Mouse (Mus musculus) adrenal gland, adult (tissue): Measurements from ENCODE around the gene Stard9.
"Not testable (repeated sequence)": the region's sequence is repeated elsewhere in the genome, so short reads cannot be mapped to it uniquely, and the experiment has no call there.

Source experiments
- DNase-seq, 2 experiments: peaks; one replicate each; pipeline ENCODE4 v3.0.0; 2022 to 2023; ENCODE audit warnings: low spot score in 1 of 2; ENCODE audit not compliant: inconsistent age in 2 of 2

The Stard9 gene

DNA sequence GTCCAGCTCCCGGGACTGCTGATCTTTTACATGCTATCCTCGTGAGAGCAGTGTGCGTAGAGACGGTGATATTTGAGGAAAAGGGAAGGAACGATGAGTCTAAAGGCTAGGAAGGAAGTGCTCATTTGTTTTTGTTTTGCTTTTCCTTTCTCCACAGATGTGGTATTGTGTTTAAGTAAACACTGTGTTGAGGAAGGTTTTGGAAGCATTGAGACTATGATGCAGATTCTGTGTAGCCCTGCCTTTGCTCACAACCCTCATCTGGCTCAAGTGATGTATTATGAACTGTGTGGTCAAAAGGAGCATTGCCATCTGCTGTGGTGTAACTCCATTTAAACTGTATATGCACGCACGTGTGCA is 24.0 kb downstream of the Stard9 start:
- no peak for DNase-seq

DNA sequence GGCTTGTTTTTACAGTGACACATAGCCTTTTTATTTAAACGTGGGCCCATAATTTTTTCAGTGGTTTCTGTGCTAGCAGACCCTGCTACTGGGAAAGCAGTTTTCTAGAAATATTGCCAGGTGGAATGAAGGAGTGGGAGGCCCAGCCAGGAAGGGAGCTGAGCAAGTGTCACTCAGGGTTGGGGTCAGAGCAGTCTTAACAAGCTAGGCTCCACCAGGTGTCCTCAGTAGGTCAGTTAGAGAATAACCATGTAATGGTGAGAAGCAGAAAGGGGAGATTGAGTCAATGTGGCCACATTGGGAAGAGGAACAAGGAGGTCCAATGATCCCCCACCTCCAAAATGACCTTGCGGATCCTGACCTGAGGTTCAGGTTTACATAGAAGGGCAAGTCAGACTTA is 25.8 kb downstream of the Stard9 start:
- DNase-seq = no peak

DNA sequence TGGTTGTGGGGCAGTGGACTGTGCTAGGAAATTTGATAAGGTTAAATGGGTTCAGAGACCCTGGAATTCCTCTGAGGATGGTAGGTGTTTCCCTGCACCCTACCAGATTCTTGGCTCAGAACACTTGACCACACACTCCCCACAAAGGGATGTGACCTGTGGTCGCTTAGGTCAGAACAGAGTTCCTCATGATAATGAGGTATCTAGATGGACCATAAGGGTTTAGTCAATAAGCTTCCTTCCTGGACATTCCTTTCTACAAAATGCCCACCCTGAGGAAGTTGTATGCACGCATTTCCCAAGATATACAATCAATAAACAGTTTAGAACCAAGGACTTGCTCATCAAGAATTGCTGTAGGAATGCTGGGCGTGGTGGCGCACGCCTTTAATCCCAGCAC is 27.0 kb downstream of the Stard9 start:
- no peak for DNase-seq

DNA sequence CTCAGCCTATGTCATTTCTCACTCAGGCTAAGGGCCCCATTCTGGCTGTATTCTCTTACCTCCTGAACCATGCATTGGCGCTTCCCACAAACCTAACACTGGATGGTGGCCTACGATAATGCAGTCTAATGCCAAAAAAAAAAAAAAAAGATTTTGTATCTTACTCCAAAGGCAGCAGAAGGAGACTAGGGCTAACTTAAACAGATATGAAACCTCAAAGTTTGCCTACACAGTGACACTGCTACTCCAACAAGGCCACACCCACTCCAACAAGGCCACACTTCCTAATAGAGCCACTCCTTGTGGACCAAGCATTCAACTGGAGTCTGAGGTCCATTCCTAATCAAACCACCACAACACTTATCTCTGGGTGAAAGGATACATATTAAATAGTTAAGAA is 27.8 kb downstream of the Stard9 start:
- no peak for DNase-seq

DNA sequence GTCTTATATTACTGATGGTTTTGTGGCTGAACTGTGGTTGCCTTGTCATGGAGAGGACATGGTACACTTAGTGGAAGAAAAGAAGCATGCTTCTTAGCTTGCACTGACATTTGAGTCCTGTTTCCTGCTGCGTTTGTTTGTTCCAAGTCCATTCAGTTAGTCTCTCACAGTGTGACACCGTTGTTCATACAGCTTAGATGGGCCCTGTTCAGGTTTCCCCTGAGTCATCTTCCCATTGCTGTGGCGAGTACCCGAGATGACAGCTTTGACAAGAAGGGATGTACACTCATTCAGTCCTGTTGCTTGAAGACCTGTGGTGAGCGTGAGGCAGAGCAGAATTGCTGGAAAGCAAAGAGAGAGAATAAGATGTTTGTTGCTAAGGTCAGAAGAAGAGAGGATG is 29.6 kb downstream of the Stard9 start:
- DNase-seq = peak in 1 of 2 experiments; percentile 71

DNA sequence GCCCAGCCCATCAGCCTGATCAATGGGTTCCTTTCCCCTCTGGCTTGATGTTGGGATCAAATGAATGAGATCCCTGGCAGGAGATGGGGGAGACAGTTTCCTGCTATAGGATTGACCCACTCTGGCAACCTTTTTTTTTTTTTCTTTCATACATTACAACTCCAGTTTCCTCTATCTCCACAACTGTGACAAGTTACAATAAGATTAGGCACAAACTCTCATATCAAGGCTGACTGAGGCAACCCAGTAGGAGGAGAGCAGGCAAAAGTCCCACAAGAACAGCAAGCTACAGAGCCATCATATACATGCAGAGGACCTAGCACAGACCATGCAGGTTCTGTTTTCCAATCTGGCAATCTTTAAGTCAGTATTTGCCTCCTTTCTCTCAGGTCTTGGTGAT is 30.4 kb downstream of the Stard9 start:
- DNase-seq = no peak

DNA sequence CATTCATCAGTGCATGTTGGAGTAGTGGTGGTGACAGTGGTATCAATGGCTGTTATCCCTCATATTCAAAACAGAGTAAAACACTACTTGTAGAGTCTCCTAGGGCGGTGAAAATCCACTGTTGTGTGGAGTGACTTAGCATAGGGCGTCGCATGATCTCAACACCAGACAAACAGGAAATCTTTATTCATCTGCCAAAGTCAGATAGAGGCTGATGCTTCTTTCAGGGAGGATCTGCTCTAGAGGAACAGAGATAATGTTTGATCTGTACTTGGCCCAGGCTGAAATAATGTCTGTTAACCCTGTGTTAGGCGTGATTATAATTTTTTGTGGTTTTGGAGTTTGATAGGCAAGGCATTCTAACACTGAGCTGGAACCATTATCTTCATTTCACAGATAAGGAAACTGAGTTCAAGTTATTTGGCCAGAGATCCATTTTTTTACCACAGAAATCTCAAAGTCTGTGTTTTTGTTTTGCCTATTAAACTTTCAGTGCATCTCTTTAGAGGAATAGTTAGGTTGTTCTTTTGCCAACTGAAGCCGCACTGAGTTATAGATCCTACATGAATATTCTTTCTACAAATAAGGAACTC is 31.7 kb downstream of the Stard9 start:
- DNase-seq = peak in 1 of 2 experiments; percentile 53

DNA sequence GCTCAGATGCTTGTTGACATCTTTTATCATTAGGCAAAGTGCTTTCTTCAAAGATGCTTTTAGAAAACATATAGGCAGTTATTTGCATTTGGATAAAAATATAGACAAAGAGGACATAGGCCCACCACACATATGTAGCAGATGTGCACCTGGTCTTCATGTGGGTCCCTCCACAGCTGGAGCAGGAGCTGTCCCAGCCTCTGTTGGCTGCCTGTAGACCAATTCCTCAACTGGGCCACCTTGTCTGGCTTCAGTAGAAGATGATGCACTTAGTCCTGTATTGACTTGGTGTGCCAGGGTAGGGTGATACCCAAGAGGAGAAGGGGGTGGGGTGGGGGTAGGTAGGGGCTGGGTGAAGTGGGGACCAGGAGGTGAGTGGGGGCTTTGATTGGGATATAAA is 33.8 kb downstream of the Stard9 start:
- no peak for DNase-seq

DNA sequence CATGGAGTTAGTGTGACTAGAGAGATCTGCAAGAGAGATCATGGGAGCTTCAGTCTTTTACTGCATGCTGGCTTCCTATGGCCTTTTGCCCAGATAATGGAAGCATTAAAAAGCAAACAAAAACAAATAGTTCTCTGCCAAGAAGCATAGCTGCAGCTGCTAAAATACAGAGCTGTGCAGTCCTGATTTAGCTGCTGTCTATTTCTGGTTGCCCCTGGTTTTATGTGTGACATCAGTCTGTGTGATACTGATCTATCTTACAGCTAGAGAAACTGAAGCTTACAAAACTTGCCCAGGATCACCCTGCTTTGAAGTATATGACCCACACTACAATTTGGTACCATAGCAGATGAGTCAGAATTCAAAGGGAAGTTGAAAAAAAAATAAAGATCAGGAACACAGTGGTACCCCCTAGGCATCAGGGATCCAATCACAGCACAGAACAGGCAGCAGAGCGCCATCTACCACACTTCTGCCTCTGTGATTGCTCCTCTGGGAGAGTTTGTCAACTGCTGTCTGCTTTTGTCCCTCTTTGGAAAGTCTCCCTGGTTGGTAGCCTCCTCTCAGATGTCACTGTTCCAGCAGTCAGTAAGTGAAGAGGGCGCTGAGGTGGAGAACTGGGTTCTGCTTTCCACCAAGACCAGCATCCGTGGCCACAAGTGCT is 34.7 kb downstream of the Stard9 start:
- peak in 1 of 2 experiments; percentile 59 for DNase-seq

DNA sequence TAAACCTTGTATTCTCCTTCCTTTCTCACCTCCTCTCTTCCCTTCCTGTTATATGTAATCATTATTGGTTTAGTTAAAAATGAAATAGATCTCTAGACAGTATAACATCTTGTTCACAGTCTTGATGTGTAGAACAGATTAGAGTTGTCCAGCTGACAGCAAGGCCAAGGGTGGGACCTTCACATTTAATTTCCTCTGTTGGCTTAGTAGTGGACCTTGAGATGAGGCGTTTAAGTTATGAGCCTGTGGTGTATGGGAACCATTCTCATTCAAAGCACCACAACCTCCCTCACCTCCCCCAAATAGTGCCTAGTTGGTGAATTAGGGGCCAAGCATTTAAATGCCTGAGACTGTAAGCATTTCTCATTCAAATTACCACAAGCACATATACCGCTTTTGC is 38.5 kb downstream of the Stard9 start:
- peak; percentile 30 to 84 for DNase-seq

DNA sequence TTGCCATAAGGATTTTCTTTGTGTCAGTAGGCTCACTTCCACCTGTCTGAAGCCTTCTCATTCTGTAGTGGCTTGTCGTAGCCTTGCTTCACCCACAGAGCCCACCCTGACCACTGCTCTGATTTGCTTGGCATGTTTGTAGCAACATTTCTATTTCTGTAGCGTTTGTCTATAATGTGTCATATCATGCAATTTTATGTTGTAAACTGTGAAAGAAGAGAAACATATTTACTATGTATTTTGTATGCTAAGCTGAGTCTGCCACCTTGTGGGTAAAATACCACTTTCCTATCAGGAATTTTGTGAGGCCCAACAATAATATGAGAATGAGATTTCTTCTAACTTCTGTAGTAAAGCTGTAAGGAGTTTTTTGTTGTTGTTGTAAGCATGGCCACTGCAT is 41.3 kb downstream of the Stard9 start:
- peak in 1 of 2 experiments; percentile 63 for DNase-seq

DNA sequence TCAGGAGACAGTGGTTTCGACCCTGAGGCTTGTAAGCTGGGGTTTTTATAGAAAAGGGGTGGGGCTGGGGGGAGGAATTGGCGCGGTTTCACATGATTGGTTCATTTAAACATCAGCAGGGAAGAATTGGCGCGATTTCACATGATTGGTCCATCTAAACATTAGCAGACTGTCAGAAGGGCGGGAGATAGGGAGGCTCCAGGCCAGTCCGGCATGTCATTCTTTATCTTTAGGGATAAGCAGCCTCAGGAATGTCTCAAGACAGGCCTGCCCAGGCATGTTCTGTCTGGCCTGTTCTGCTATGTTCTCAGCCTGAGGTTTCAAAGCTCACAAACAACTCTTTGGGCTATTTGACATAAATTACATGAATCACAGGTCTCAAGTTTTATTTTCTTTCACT is 52.2 kb downstream of the Stard9 start:
- DNase-seq = not testable (repeated sequence)

DNA sequence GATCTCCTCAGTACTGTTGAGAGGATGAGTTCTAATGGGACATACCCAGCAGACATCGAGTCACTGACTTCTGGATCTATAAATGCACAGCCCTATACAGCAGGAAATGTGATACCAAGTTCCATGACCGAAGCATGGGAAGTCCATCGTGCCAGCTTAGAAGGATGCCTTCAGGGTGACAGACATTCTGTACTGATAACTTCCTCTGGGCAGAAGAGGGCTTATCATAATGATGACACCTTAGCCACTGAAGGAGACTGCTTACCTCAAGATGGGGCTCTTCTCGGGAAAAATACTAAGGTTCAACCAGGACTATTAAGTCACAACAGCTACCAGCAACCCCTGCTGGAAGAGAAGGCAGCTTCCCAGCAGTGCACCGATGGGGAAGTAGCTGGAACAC is 68.8 kb downstream of the Stard9 start:
- no peak for DNase-seq

DNA sequence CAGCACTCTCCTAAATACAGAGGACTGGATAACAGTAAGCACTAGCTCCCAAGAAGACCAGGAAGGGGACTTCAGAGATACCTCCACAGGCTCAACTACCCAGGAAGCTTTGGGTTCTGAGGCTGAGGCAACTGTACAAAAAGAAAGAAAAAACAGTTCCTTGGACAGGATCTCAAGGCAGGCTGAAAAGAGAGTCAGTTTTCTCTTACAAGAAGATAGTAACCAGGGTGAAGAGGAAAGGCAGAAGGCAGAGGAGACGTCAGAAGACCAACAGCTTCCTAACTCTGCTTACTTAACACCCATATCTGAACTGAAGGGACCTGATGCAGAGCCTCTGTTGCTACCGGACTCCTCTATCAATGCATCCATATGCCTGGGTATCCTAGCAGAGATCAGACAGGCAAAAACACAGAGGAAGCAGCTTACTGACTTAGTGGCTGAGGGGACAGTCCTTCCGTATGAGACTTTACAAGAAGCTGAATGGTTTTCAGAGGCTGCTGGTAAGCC is 71.5 kb downstream of the Stard9 start:
- no peak for DNase-seq

DNA sequence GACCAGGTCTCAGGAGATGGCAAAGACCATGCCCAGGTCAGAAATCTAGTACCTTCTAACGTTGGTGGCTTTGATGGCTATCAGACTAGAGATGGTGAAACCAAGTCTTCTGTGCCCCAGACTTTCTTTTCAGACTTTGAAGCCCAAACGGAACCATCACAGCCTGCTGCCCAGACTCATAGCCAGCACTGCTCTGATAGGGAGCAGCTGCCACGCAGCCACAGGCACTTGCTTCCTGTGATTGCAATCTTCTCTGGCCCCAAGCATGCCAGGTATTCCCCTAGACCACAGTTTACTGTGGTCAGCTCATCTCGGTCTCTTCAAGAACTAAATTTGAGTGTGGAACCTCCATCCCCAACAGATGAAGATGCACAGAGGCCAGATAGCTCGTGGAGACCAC is 73.8 kb downstream of the Stard9 start:
- no peak for DNase-seq

DNA sequence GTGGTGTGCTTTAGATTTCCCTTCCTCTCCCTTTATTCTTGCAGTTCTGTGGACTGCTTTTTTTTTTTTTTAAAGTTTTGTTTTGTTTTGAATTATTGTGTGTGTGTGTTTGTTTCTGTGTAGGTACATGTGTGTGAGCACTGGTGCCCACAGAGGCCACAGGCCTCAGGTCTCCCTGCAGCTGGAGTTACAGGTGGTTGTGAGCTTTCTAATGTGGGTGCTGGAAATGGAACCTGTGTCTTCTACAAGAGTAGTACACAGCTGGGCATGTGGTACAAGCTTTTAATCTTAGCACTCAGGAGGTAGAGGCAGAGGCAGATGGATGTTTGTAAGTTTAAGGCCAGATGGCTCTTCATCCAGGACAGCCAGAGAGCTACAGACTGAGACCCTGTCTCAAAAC is 78.1 kb downstream of the Stard9 start:
- DNase-seq = no peak

DNA sequence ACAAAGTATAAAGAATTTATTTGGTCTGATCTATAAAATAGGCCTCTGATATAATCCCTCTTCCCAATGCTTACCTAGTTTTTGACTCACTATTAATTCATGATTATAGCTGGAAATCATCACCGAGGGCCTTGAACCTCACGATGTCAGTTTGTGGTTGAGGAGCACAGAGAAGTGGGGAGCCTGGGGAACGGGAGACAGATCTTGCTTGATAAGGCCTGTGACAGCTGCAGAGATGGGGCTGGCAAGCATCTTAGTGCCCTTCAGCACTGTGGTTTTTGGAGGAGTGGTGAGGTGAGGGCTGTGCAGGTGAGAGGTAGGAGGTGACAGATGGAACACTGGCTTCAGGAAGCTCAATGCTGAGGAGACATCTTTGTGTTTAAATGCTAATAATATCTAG is 81.2 kb downstream of the Stard9 start:
- DNase-seq = no peak

DNA sequence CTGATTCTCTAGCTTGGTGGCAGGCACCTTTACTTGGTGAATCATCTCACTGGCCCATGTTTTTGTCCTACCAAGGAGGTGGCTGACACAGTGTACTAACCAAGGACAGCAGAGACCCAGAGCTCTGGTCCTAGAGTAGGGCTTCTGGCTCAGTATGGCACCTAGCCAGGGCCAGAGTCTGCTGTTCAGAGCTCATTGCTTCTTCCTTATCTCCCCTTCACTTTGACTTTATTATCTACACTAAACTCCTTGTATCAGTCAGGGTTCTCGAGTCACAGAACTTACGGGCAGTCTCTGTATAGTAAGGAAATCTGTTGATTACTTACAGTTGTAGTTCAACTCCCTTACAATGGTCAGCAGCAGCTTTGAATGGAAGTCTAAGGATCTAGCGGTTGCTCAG is 82.0 kb downstream of the Stard9 start:
- DNase-seq = peak; percentile 52 to 82

DNA sequence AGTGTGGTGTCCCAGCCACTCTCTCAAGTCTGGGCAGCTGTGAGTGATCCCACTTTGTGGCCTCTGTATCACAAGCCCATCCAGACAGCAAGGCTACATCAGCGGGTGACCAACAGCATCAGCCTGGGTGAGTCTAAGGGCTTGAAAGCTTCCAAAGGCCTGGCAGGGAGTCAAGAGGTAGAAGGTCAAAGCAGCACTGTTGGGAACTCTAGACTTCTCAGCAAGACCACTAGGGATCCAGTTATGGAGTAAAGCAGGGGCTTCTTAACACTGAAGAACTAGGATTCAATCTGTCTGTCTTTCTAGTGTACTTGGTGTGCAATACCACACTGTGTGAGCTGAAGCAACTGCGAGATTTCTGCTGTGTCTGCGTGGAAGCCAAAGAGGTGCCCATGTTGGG is 84.5 kb downstream of the Stard9 start:
- no peak for DNase-seq

DNA sequence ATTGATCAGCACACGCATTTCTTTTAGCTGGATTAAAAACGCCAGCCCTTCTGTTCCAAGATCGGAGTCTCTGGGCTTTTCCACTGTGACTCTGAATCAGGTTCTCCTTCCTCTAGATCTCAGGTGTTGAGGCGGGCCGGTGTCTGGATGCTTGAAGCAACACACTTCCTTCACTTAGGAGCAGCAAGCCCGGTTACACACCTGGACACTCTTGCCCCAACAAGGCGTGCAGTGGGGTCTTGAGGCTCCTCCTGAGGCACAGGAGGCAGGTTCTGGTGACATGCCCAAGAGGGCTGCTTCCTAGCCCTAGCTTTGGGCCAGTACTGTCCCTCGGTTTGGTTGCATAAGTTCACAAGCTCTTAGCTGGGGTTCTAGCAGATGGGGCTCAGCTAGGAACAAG is 89.6 kb downstream of the Stard9 start:
- DNase-seq = no peak

DNA sequence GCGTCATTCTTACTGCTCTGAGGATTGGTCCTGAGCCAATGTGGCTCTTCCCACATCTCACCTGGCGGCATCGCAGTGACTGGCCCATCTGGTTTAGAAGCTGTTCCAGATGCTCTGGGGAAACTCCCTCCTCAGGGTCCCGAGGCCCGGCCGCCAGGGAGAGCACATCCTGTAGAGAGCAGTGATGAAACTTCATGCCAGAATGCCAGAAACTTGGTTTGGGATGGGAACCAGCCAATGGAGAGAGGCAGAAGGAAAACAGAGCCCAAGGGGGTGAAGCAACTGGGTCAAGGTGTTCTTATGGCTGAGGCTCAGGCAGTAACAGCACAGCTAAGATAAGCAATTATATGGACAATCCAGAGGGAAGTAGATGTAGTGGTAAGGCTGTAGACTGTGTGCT is 91.9 kb downstream of the Stard9 start:
- DNase-seq = peak in 1 of 2 experiments; percentile 21

DNA sequence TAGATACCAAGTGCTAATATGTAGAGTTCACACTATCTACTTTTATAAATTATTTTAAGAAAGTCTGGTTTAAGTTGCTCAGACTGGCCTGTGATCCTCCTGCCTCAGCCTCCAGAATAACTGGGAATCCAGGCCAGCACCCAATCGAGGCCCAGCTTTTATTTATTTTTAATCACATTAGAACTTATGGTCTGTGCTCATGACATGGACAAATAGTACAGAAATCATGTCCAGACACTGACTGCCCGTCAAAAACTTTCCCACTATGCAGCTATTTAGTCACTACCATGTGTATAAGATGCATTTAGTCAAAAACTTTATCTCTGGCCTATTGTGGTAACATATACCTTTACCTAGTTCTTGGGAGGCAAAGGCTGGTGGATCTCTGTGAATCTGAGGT is 93.0 kb downstream of the Stard9 start:
- no peak for DNase-seq

DNA sequence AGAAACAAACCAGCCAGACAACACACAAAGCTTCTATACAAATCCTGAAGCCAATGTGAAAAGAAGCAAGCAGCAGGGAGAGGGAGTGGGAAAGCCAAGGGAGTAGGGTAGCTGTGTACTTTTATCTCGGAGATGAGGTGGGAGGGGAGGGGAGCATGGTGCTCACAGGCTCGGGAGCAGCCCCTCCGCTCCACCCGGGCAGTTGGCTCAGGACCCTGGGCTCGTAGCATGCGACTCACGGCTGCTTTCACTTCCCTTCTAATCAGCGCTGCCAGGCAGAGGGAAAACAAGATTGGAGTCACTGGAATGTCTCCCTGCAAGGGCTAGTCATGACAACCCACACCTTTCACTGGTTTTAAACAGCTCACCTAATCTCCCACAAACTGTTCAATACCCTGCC is 93.6 kb downstream of the Stard9 start:
- DNase-seq = no peak
